Mouse (Mus musculus) bone marrow macrophage, adult 2 months (primary cell): ENCODE data around the gene Vps37c.

Source experiments
- CTCF ChIP-seq: IDR thresholded peaks from 2 replicates; pipeline ENCODE4 v1.5.1; 2012; ENCODE audit warnings: low read depth, mild to moderate bottlenecking, low read length, moderate library complexity
- POLR2A ChIP-seq: IDR thresholded peaks from 2 replicates; pipeline ENCODE4 v1.6.1; 2012; ENCODE audit warnings: mild to moderate bottlenecking, low read depth, low read length, borderline replicate concordance

DNA sequence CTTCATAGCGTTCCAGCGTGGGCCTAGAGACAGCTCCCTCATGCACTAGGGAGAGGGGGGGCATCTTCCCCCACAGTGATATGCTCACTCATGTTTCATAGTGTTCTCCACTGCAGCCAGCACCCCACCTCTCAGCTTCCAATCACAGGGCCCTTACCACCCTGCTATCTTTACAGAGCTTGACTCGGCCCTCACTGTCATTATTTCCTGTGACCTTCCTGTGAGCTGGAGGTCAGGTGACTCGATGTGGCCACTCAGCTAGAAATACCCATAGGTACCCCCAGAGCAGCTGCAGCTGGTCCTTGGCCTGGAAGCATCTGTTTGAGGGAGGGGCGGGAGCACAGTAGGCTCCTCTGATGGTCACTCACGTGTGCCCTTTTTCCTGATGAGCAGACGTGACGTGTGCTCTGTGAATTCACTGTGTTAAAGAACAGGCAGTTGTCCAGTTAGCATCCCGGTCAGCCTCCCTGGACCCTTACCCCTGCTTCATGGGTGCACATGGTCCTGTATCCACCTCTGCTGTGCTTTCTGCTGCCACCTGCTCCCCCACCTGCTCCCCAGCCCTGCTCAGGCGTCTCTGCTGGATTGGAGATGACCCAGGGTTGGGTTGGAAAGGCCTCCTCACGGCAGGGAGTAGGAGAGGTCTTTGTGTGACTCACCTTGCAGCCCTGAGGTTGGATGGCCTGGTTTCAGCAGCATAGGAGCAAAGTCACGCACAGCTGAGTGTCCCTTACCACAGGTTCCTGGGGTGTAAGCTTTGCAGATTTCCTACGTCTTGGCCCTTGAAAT, 18.7 kb downstream of the Vps37c start:
- TF ChIP-seq POLR2A (no peak), CTCF (no peak)
